ENCODE assay signal across 8 mouse cellular contexts in genomic region chrX:95956497-95957293, GRCm38 (mm10). TPM values are rescaled to one million over a fixed set of nuclear protein-coding genes. Genes with fewer than 3 reads are reported as not detected.
A peak's percentile ranks its signal among the peaks of the same experiment; 100 is the strongest.
DNase-seq lines count a peak whose midpoint lies in the region; ATAC-seq and TF ChIP-seq lines count a peak whose summit lies in the region.

Gene Las1l (minus strand): TSS chrX:95956962.

- peaks cover 16% of the 10 kb centered on the region for H3K79me2 ChIP-seq in MEL (ENCODE audit: control insufficient read depth, insufficient read depth, low read length, poor library complexity)

- peak; percentile 100 for ATAC-seq in forebrain, postnatal 0 days
- ATAC-seq in lung, embryonic 15.5 days (ENCODE audit: borderline replicate concordance, extremely low read depth, low FRiP score, low TSS enrichment), result peak; percentile 100

- H3K9ac ChIP-seq in MEL (ENCODE audit: control insufficient read depth, low read depth, low read length, poor library complexity, severe bottlenecking), result peak within 1 kb of the TSS; percentile 82
- peak within 1 kb of the TSS; percentile 56 for H3K9ac ChIP-seq in forebrain, postnatal 0 days
- H3K9ac ChIP-seq in lung, embryonic 15.5 days, result peak within 1 kb of the TSS; percentile 47

- H3K27ac ChIP-seq in MEL (ENCODE audit: control insufficient read depth, low read depth, low read length), result peak within 1 kb of the TSS; percentile 63
- H3K27ac ChIP-seq in cerebellum, adult 2 months (ENCODE audit: insufficient read depth, low read length), result peak within 1 kb of the TSS; percentile 2; the same call in 1 of the 2 replicates
- H3K27ac ChIP-seq in forebrain, postnatal 0 days (ENCODE audit: low read depth, low read length), result peak within 1 kb of the TSS; percentile 54; the same call in 1 of the 2 replicates
- peak within 1 kb of the TSS; percentile 23; the same call in 1 of the 2 replicates for H3K27ac ChIP-seq in lung, embryonic 15.5 days

- H3K4me3 ChIP-seq in MEL (ENCODE audit: control insufficient read depth in 1 of 2, insufficient read depth in 1 of 2, low read depth in 2 of 2, low read length in 2 of 2), result peak within 1 kb of the TSS; percentile 69 to 92
- H3K4me3 ChIP-seq in cerebellum, adult 2 months (replicated peaks; ENCODE audit: insufficient read depth, low read depth, low read length), result peak within 1 kb of the TSS; percentile 75
- H3K4me3 ChIP-seq in forebrain, postnatal 0 days (ENCODE audit: low read depth, low read length), result peak within 1 kb of the TSS; percentile 52
- peak within 1 kb of the TSS; percentile 59 for H3K4me3 ChIP-seq in lung, embryonic 15.5 days

- TF ChIP-seq POLR2A in MEL (IDR thresholded peaks at IDR 0.05; ENCODE audit: control insufficient read depth in 1 of 2, insufficient read depth in 1 of 2, low read depth in 1 of 2, low read length in 2 of 2, poor library complexity in 1 of 2), result peak; percentile 83 to 95
- TF ChIP-seq POLR2A in cerebellum, adult 2 months (IDR thresholded peaks at IDR 0.05; ENCODE audit: borderline replicate concordance, insufficient read depth, low read length), result peak; percentile 86

- peak within 1 kb of the TSS; percentile 55 for H3K4me2 ChIP-seq in forebrain, postnatal 0 days (ENCODE audit: low read depth)
- peak within 1 kb of the TSS; percentile 60 for H3K4me2 ChIP-seq in lung, embryonic 15.5 days

- no peaks in the 10 kb centered on the region for H3K27me3 ChIP-seq in MEL (ENCODE audit: control insufficient read depth in 1 of 2, insufficient read depth in 2 of 2, low read length in 2 of 2)
- no peaks in the 10 kb centered on the region for H3K27me3 ChIP-seq in cerebellum, adult 2 months (ENCODE audit: control insufficient read depth, insufficient read depth, low read length)
- H3K27me3 ChIP-seq in forebrain, postnatal 0 days (ENCODE audit: insufficient read depth, low read length), result no peaks in the 10 kb centered on the region
- no peaks in the 10 kb centered on the region for H3K27me3 ChIP-seq in lung, embryonic 15.5 days

- no peaks in the 10 kb centered on the region for H3K4me1 ChIP-seq in MEL (ENCODE audit: control insufficient read depth in 1 of 2, insufficient read depth in 2 of 2, low read length in 2 of 2)
- H3K4me1 ChIP-seq in cerebellum, adult 2 months (ENCODE audit: control insufficient read depth, insufficient read depth, low read length), result 0 out of 2 replicates have a peak, but pooled peaks cover 2% of the 10 kb centered on the region
- no peaks in the 10 kb centered on the region for H3K4me1 ChIP-seq in forebrain, postnatal 0 days (ENCODE audit: insufficient read depth)
- H3K4me1 ChIP-seq in lung, embryonic 15.5 days, result peaks cover 5% of the 10 kb centered on the region; the same call in 1 of the 2 replicates

- TF ChIP-seq CTCF in MEL (IDR thresholded peaks at IDR 0.05 in 2 of 3, conservative IDR thresholded peaks at IDR 0.05 in 1 of 3; ENCODE audit: control insufficient read depth in 1 of 3, insufficient read depth in 1 of 3, low read depth in 2 of 3, low read length in 3 of 3, poor library complexity in 1 of 3, severe bottlenecking in 1 of 3), result peak in 1 of 3 experiments; percentile 42; a peak in 2 of 6 replicates
- TF ChIP-seq CTCF in cerebellum, adult 2 months (IDR thresholded peaks at IDR 0.05; ENCODE audit: borderline replicate concordance, insufficient read depth, low read depth, low read length), result peak; percentile 10; the same call in 1 of the 2 replicates
- peak; percentile 49 for TF ChIP-seq CTCF in forebrain, postnatal 0 days (IDR thresholded peaks at IDR 0.05; ENCODE audit: low read depth)

- H3K9me3 ChIP-seq in MEL (replicated peaks; ENCODE audit: insufficient read depth, low read length), result no peaks in the 10 kb centered on the region
- no peaks in the 10 kb centered on the region for H3K9me3 ChIP-seq in forebrain, postnatal 0 days (ENCODE audit: low read length)
- H3K9me3 ChIP-seq in lung, embryonic 15.5 days, result no peaks in the 10 kb centered on the region

- H3K36me3 ChIP-seq in MEL (ENCODE audit: control insufficient read depth in 1 of 2, insufficient read depth in 2 of 2, low read length in 2 of 2), result peaks cover 4 to 8% of the 10 kb centered on the region in 2 experiments
- no peaks in the 10 kb centered on the region for H3K36me3 ChIP-seq in forebrain, postnatal 0 days (ENCODE audit: insufficient read depth)
- no peaks in the 10 kb centered on the region for H3K36me3 ChIP-seq in lung, embryonic 15.5 days

- WGBS in cerebellum, adult 2 months, result 8% methylated on average over 42 of the region's 42 CpGs
- WGBS in forebrain, postnatal 0 days, result 27% methylated on average over 42 of the region's 42 CpGs
- 16% methylated on average over 42 of the region's 42 CpGs for WGBS in lung, embryonic 15.5 days

- no peak for TF ChIP-seq RAD21 in MEL (IDR thresholded peaks at IDR 0.05; ENCODE audit: low read depth, low read length)

- TF ChIP-seq EP300 in MEL (IDR thresholded peaks at IDR 0.05; ENCODE audit: low read depth in 1 of 2, low read length in 2 of 2), result peak in 1 of 2 experiments; percentile 23; a peak in 1 of 4 replicates

- DNase-seq in MEL (ENCODE audit: low read depth, low spot score), result peak; percentile 94
- peak; percentile 91 to 94 for DNase-seq in cerebellum, adult 2 months
- peak; percentile 96 for DNase-seq in forebrain, postnatal 0 days
- DNase-seq in heart, postnatal 4 days, result peak; percentile 90
- peak; percentile 92 to 93 for DNase-seq in layer of hippocampus, adult 8-10 months (ENCODE audit: low spot score in 2 of 2)
- DNase-seq in ovary, adult 18-20 months (ENCODE audit: low spot score), result peak; percentile 88
- peak; percentile 91 for DNase-seq in thymus, postnatal 0 days (ENCODE audit: low spot score)

TF ChIP-seq in MEL, 35 proteins besides CTCF, POLR2A, EP300 and RAD21:
- TF ChIP-seq SIN3A (IDR thresholded peaks at IDR 0.05; ENCODE audit: low read length), result peak; percentile 94
- TF ChIP-seq ZMIZ1 (IDR thresholded peaks at IDR 0.05; ENCODE audit: low read depth, low read length), result peak; percentile 82
- TF ChIP-seq JUND (IDR thresholded peaks at IDR 0.05; ENCODE audit: low read depth, low read length), result no peak
- TF ChIP-seq ZNF384 (IDR thresholded peaks at IDR 0.05; ENCODE audit: low read depth, low read length), result peak; percentile 88
- TF ChIP-seq MAZ (IDR thresholded peaks at IDR 0.05; ENCODE audit: low read depth, low read length), result 0 out of 2 replicates have a peak, but pooled peaks have one; percentile 43
- TF ChIP-seq USF1 (IDR thresholded peaks at IDR 0.05; ENCODE audit: low read depth, low read length), result peak; percentile 56
- no peak for TF ChIP-seq GATA1 (IDR thresholded peaks at IDR 0.05; ENCODE audit: low read depth, low read length)
- TF ChIP-seq NELFE (IDR thresholded peaks at IDR 0.05; ENCODE audit: low read depth, low read length), result peak; percentile 80
- TF ChIP-seq MXI1 (IDR thresholded peaks at IDR 0.05; ENCODE audit: low read depth, low read length), result peak; percentile 93
- TF ChIP-seq MAX (IDR thresholded peaks at IDR 0.05; ENCODE audit: low read length), result peak; percentile 79
- no peak for TF ChIP-seq USF2 (IDR thresholded peaks at IDR 0.05; ENCODE audit: borderline replicate concordance in 1 of 2, insufficient read depth in 1 of 2, low read depth in 1 of 2, low read length in 2 of 2)
- no peak for TF ChIP-seq MYB (IDR thresholded peaks at IDR 0.05; ENCODE audit: low read depth, low read length)
- peak; percentile 74; the same call in 1 of the 2 replicates for TF ChIP-seq ELF1 (IDR thresholded peaks at IDR 0.05; ENCODE audit: low read depth, low read length)
- peak; percentile 74 for TF ChIP-seq TCF12 (IDR thresholded peaks at IDR 0.05; ENCODE audit: low read depth, low read length)
- peak; percentile 34; the same call in 1 of the 2 replicates for TF ChIP-seq CHD2 (IDR thresholded peaks at IDR 0.05; ENCODE audit: low read length)
- no peak for TF ChIP-seq ZKSCAN1 (IDR thresholded peaks at IDR 0.05; ENCODE audit: low read depth, low read length)
- TF ChIP-seq KAT2A (conservative IDR thresholded peaks at IDR 0.05; ENCODE audit: low read depth, low read length), result peak; percentile 64
- TF ChIP-seq NRF1 (IDR thresholded peaks at IDR 0.05; ENCODE audit: insufficient read depth, low read depth, low read length, poor library complexity, severe bottlenecking), result peak; percentile 67
- TF ChIP-seq E2F4 (IDR thresholded peaks at IDR 0.05; ENCODE audit: borderline replicate concordance, low read depth, low read length), result no peak
- TF ChIP-seq RCOR1 (IDR thresholded peaks at IDR 0.05; ENCODE audit: low read depth, low read length), result 0 out of 2 replicates have a peak, but pooled peaks have one; percentile 18
- no peak for TF ChIP-seq UBTF (IDR thresholded peaks at IDR 0.05; ENCODE audit: borderline replicate concordance, insufficient read depth, low read depth, low read length)
- peak; percentile 79; the same call in 1 of the 2 replicates for TF ChIP-seq MYC (IDR thresholded peaks at IDR 0.05; ENCODE audit: low read depth, low read length)
- 0 out of 2 replicates have a peak, but pooled peaks have one; percentile 72 for TF ChIP-seq POLR2AphosphoS5 (IDR thresholded peaks at IDR 0.05; ENCODE audit: borderline replicate concordance, low read depth, low read length)
- no peak for TF ChIP-seq SMC3 (IDR thresholded peaks at IDR 0.05; ENCODE audit: low read depth, low read length)
- TF ChIP-seq ETS1 (IDR thresholded peaks at IDR 0.05; ENCODE audit: low read depth, low read length), result peak; percentile 45; the same call in 1 of the 2 replicates
- TF ChIP-seq HCFC1 (IDR thresholded peaks at IDR 0.05; ENCODE audit: low read depth, low read length), result peak; percentile 91
- TF ChIP-seq POLR2AphosphoS2 (IDR thresholded peaks at IDR 0.05; ENCODE audit: low read length), result peak; percentile 90
- TF ChIP-seq TBP (IDR thresholded peaks at IDR 0.05; ENCODE audit: low read depth, low read length), result peak; percentile 94

RNA-seq across cellular contexts. Expression of gene Las1l, which starts in this region (rescaled TPM):
- 34.0 and 35.1 TPM in 2 replicates for total RNA-seq in MEL (2012; rRNA removed)
- 10 to 100 TPM in 1 of 2 experiments, not detected in 1; 86.3 TPM for polyA plus RNA-seq in MEL (2012; ENCODE audit: insufficient read depth in 1 of 2, insufficient read length in 2 of 2, low read depth in 1 of 2, low replicate concordance in 2 of 2, missing spikeins in 1 of 2)
- polyA plus RNA-seq in cerebellum, adult 2 months (2012; rRNA removed), result 69.2 and 70.0 TPM in 2 replicates
- 33.3 and 51.2 TPM in 2 replicates for total RNA-seq in forebrain, postnatal 0 days (2014; rRNA removed)
- polyA plus RNA-seq in forebrain, postnatal 0 days (2015; fragmentation: Nextera tagmentation; extraction: Ambion mirVana), result 33.1 and 54.4 TPM in 2 replicates
- 10 to 100 TPM; 35.7 to 36.2 TPM for total RNA-seq in heart, postnatal 4 days (2021)
- 10 to 100 TPM; 55.9 to 64.0 (median 56.6) TPM for total RNA-seq in layer of hippocampus, adult 8-10 months (2022)
- 50.9 and 54.6 TPM in 2 replicates for polyA plus RNA-seq in lung, embryonic 15.5 days (2015; fragmentation: Nextera tagmentation; extraction: Ambion mirVana)
- 46.4 and 49.2 TPM in 2 replicates for polyA plus RNA-seq in thymus, postnatal 0 days (2015; fragmentation: Nextera tagmentation; extraction: Ambion mirVana)

Comparison
In these comparisons a context has a peak if more than half of its experiments do, and no peak if none do; other contexts are left out.
1. Peak in every context shown above with its lines: DNase-seq, ATAC-seq, H3K4me3 ChIP-seq and H3K27ac ChIP-seq.
2. H3K27ac ChIP-seq: peak in every context shown above with its lines; median percentile 63 in MEL; 54 in forebrain, postnatal 0 days; 23 in lung, embryonic 15.5 days; 2 in cerebellum, adult 2 months.